Comparison of ENCODE assay signal across 8 mouse cellular contexts in the genomic region with DNA sequence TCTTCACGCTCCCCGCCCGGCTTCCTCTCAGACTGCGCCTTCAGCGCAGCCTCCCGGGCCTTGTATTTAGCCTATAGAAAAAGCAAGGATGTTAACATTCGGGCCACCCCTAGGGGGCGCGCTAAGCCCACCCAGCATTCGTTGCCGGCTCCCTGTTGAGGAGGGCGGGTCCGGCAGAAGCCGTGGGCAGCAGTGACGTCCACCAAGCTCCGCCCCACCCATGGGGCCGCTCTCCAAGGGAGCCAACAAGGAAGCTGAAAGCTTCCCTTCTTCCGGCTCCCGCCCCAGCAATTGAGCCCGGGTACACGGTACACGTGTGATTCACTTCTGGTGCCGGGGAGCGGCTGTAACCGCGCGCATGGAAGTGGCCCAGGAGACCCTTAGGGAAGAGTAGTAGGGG. TPM values are rescaled to one million over a fixed set of nuclear protein-coding genes. Genes with fewer than 3 reads are reported as not detected.
A peak's percentile ranks its signal among the peaks of the same experiment; 100 is the strongest.
DNase-seq lines count a peak whose midpoint lies in the region; ATAC-seq and TF ChIP-seq lines count a peak whose summit lies in the region.

No protein-coding gene starts in this region.

- peaks cover 71% of the 10 kb centered on the region for H3K36me3 ChIP-seq in embryonic facial prominence, embryonic 14.5 days (ENCODE audit: control insufficient read depth, insufficient read depth, low read length)
- H3K36me3 ChIP-seq in limb, embryonic 13.5 days: peaks cover 74% of the 10 kb centered on the region
- H3K36me3 ChIP-seq in midbrain, embryonic 15.5 days (replicated peaks): peaks cover 49% of the 10 kb centered on the region

- H3K4me2 ChIP-seq in embryonic facial prominence, embryonic 14.5 days (ENCODE audit: low read depth, low read length): peak overlapping the region; percentile 51
- peak overlapping the region; percentile 71 for H3K4me2 ChIP-seq in limb, embryonic 13.5 days (replicated peaks)
- H3K4me2 ChIP-seq in midbrain, embryonic 15.5 days: peak overlapping the region; percentile 51

- WGBS in bone marrow, adult 2 months: 1% methylated on average over 27 of the region's 27 CpGs
- WGBS in embryonic facial prominence, embryonic 14.5 days: under 1% methylated on average over 16 of the region's 27 CpGs
- WGBS in limb, embryonic 13.5 days: 2% methylated on average over 27 of the region's 27 CpGs
- under 1% methylated on average over 27 of the region's 27 CpGs for WGBS in midbrain, embryonic 15.5 days

- DNase-seq in A20 (ENCODE audit: low read depth, low spot score): peak; percentile 98
- peak; percentile 98 for DNase-seq in embryonic facial prominence, embryonic 14.5 days (ENCODE audit: low spot score)
- peak; percentile 96 for DNase-seq in heart, adult 8-10 months (ENCODE audit: low spot score)
- DNase-seq in kidney, adult 8-10 months: peak; percentile 96 to 97
- DNase-seq in spleen, adult 18-20 months: peak; percentile 92 to 96

- peak overlapping the region; percentile 11 for H3K9ac ChIP-seq in embryonic facial prominence, embryonic 14.5 days (ENCODE audit: low read depth, low read length)
- peak overlapping the region; percentile 59 for H3K9ac ChIP-seq in limb, embryonic 13.5 days
- H3K9ac ChIP-seq in midbrain, embryonic 15.5 days: peak overlapping the region; percentile 2; the same call in 1 of the 2 replicates

- H3K4me1 ChIP-seq in bone marrow, adult 2 months (ENCODE audit: control insufficient read depth, insufficient read depth, low read length): peaks cover 2% of the 10 kb centered on the region; the same call in 1 of the 2 replicates
- H3K4me1 ChIP-seq in embryonic facial prominence, embryonic 14.5 days (ENCODE audit: control insufficient read depth, insufficient read depth, low read length): no peaks in the 10 kb centered on the region
- H3K4me1 ChIP-seq in limb, embryonic 13.5 days: peaks cover 27% of the 10 kb centered on the region
- H3K4me1 ChIP-seq in midbrain, embryonic 15.5 days: peaks cover 18% of the 10 kb centered on the region

- no peak for TF ChIP-seq POLR2A in bone marrow, adult 2 months (IDR thresholded peaks at IDR 0.05; ENCODE audit: borderline replicate concordance, control insufficient read depth, low read depth, low read length)

- H3K4me3 ChIP-seq in bone marrow, adult 2 months (replicated peaks; ENCODE audit: control insufficient read depth, low read depth, low read length): peak overlapping the region; percentile 48
- H3K4me3 ChIP-seq in embryonic facial prominence, embryonic 14.5 days (ENCODE audit: low read depth, low read length): peak overlapping the region; percentile 28
- H3K4me3 ChIP-seq in limb, embryonic 13.5 days: peak overlapping the region; percentile 42
- peak overlapping the region; percentile 24 for H3K4me3 ChIP-seq in midbrain, embryonic 15.5 days

- H3K27me3 ChIP-seq in embryonic facial prominence, embryonic 14.5 days (replicated peaks; ENCODE audit: control insufficient read depth, insufficient read depth, low read length): no peaks in the 10 kb centered on the region
- no peaks in the 10 kb centered on the region for H3K27me3 ChIP-seq in limb, embryonic 13.5 days
- no peaks in the 10 kb centered on the region for H3K27me3 ChIP-seq in midbrain, embryonic 15.5 days (replicated peaks)

- peak; percentile 95 for ATAC-seq in embryonic facial prominence, embryonic 14.5 days (ENCODE audit: low read depth)
- ATAC-seq in limb, embryonic 13.5 days (ENCODE audit: low FRiP score, low read depth): peak; percentile 90
- ATAC-seq in midbrain, embryonic 15.5 days (replicated peaks): peak; percentile 91

- peak overlapping the region; percentile 52; the same call in 1 of the 2 replicates for H3K27ac ChIP-seq in bone marrow, adult 2 months (ENCODE audit: control insufficient read depth, insufficient read depth, low read depth, low read length, poor library complexity)
- H3K27ac ChIP-seq in embryonic facial prominence, embryonic 14.5 days (replicated peaks; ENCODE audit: low read depth, low read length): peak overlapping the region; percentile 73
- peak overlapping the region; percentile 53 for H3K27ac ChIP-seq in limb, embryonic 13.5 days
- peak overlapping the region; percentile 67 for H3K27ac ChIP-seq in midbrain, embryonic 15.5 days

- peak; percentile 94 for TF ChIP-seq CTCF in bone marrow, adult 2 months (IDR thresholded peaks at IDR 0.05; ENCODE audit: control insufficient read depth, insufficient read depth, low read length)

- no peaks in the 10 kb centered on the region for H3K9me3 ChIP-seq in embryonic facial prominence, embryonic 14.5 days (ENCODE audit: control insufficient read depth, low read length)
- H3K9me3 ChIP-seq in limb, embryonic 13.5 days: no peaks in the 10 kb centered on the region
- no peaks in the 10 kb centered on the region for H3K9me3 ChIP-seq in midbrain, embryonic 15.5 days

RNA-seq across cellular contexts. Expression of a gene that starts 10.6 kb away (rescaled TPM):
- 95.0 and 126 TPM in 2 replicates for polyA plus RNA-seq in bone marrow, adult 2 months (2011; ENCODE audit: insufficient read depth, insufficient read length, low replicate concordance, missing spikeins)
- polyA plus RNA-seq in embryonic facial prominence, embryonic 14.5 days (2014; fragmentation: Nextera tagmentation; extraction: Ambion mirVana): 73.3 and 83.9 TPM in 2 replicates
- 10 to 100 TPM; 48.6 to 59.7 (median 52.1) TPM for total RNA-seq in heart, adult 8-10 months (2022)
- polyA plus RNA-seq in limb, embryonic 13.5 days (2015; fragmentation: Nextera tagmentation; extraction: Ambion mirVana): 83.9 and 85.9 TPM in 2 replicates
- 82.8 and 83.9 TPM in 2 replicates for polyA plus RNA-seq in midbrain, embryonic 15.5 days (2015; fragmentation: Nextera tagmentation; extraction: Ambion mirVana)

RNA-seq across cellular contexts. Expression of a gene that starts 12.5 kb away (rescaled TPM):
- polyA plus RNA-seq in bone marrow, adult 2 months (2011; ENCODE audit: insufficient read depth, insufficient read length, low replicate concordance, missing spikeins): 18.3 and 30.4 TPM in 2 replicates
- polyA plus RNA-seq in embryonic facial prominence, embryonic 14.5 days (2014; fragmentation: Nextera tagmentation; extraction: Ambion mirVana): 19.5 and 20.8 TPM in 2 replicates
- total RNA-seq in heart, adult 8-10 months (2022): 10 to 100 TPM; 17.7 to 21.1 (median 20.1) TPM
- polyA plus RNA-seq in limb, embryonic 13.5 days (2015; fragmentation: Nextera tagmentation; extraction: Ambion mirVana): 20.7 and 21.4 TPM in 2 replicates
- polyA plus RNA-seq in midbrain, embryonic 15.5 days (2015; fragmentation: Nextera tagmentation; extraction: Ambion mirVana): 31.6 and 31.8 TPM in 2 replicates

RNA-seq across cellular contexts. Expression of a gene that starts 24.2 kb away (rescaled TPM):
- 20.4 and 36.9 TPM in 2 replicates for polyA plus RNA-seq in bone marrow, adult 2 months (2011; ENCODE audit: insufficient read depth, insufficient read length, low replicate concordance, missing spikeins)
- polyA plus RNA-seq in embryonic facial prominence, embryonic 14.5 days (2014; fragmentation: Nextera tagmentation; extraction: Ambion mirVana): 49.8 and 55.9 TPM in 2 replicates
- total RNA-seq in heart, adult 8-10 months (2022): 10 to 100 TPM; 27.0 to 28.1 (median 27.6) TPM
- 52.8 and 57.3 TPM in 2 replicates for polyA plus RNA-seq in limb, embryonic 13.5 days (2015; fragmentation: Nextera tagmentation; extraction: Ambion mirVana)
- polyA plus RNA-seq in midbrain, embryonic 15.5 days (2015; fragmentation: Nextera tagmentation; extraction: Ambion mirVana): 82.3 and 84.4 TPM in 2 replicates

RNA-seq across cellular contexts. Expression of a gene that starts 40.4 kb away (rescaled TPM):
- polyA plus RNA-seq in bone marrow, adult 2 months (2011; ENCODE audit: insufficient read depth, insufficient read length, low replicate concordance, missing spikeins): 0.52 TPM in 1 of 2 replicates, not detected in the other
- polyA plus RNA-seq in embryonic facial prominence, embryonic 14.5 days (2014; fragmentation: Nextera tagmentation; extraction: Ambion mirVana): 0.25 and 0.33 TPM in 2 replicates
- total RNA-seq in heart, adult 8-10 months (2022): 1 to 10 TPM; 1.3 to 1.6 (median 1.5) TPM
- 0.22 TPM in 2 replicates for polyA plus RNA-seq in limb, embryonic 13.5 days (2015; fragmentation: Nextera tagmentation; extraction: Ambion mirVana)
- 0.05 TPM in 1 of 2 replicates, not detected in the other for polyA plus RNA-seq in midbrain, embryonic 15.5 days (2015; fragmentation: Nextera tagmentation; extraction: Ambion mirVana)

RNA-seq across cellular contexts. Expression of a gene that starts 57.0 kb away (rescaled TPM):
- polyA plus RNA-seq in bone marrow, adult 2 months (2011; ENCODE audit: insufficient read depth, insufficient read length, low replicate concordance, missing spikeins): 762 and 950 TPM in 2 replicates
- 6.0 and 6.8 TPM in 2 replicates for polyA plus RNA-seq in embryonic facial prominence, embryonic 14.5 days (2014; fragmentation: Nextera tagmentation; extraction: Ambion mirVana)
- total RNA-seq in heart, adult 8-10 months (2022): 1 to 10 TPM in 2 of 4 experiments, under 1 TPM in 2; 0.19 to 4.5 (median 1.5) TPM
- 7.2 and 11.7 TPM in 2 replicates for polyA plus RNA-seq in limb, embryonic 13.5 days (2015; fragmentation: Nextera tagmentation; extraction: Ambion mirVana)
- polyA plus RNA-seq in midbrain, embryonic 15.5 days (2015; fragmentation: Nextera tagmentation; extraction: Ambion mirVana): 2.9 and 3.8 TPM in 2 replicates

Comparison
In these comparisons a context has a peak if more than half of its experiments do, and no peak if none do; other contexts are left out.
1. Peak in every context shown above with its lines: DNase-seq, ATAC-seq, H3K4me3 ChIP-seq and H3K27ac ChIP-seq.
2. H3K9ac ChIP-seq: peak in every context shown above with its lines; median percentile 59 in limb, embryonic 13.5 days; 11 in embryonic facial prominence, embryonic 14.5 days; 2 in midbrain, embryonic 15.5 days.